ENCODE assay signal across 10 mouse cellular contexts in the genomic region with DNA sequence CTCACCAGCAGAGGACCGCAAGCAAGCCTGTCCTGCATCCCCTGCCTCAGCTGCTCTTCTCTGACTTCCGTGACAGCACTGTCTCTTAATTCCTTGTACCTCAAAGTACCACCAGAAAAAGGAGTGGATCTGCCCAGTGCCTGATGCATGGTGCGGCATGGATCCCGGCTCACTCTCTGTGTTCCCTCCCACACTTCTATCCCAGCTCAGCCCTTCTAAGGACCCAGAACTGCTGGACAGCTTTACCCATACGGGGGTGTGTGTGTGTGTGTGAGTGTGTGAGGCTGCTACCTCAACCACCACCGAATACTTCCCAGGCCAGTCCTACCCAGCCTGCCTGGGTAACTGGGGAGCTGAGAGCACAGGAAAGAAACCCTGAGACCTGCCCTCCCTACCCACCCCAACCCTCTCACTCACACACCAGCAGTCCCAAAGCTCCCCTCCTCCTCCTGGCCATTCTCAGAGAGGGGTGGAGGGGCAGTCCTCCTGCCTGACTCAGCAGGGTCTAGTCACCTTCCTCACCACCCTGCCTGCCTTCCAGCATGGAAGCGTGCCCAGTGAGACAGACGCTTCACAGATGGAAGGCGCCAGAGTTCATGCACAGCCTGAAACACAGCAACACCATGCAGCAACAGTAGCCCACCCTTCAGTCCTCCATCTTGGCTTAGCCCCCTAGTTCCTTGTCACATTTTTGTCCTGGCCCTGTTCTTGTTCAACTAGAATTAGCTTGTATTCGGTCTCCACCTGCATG. TPM values are rescaled to one million over a fixed set of nuclear protein-coding genes. Genes with fewer than 3 reads are reported as not detected.
DNase-seq lines count a peak whose midpoint lies in the region; ATAC-seq lines count a peak whose summit lies in the region.
"Had no signal": no experiment of that assay in that cellular context is flagged by ENCODE, and none has a peak within 500 bp of the region (broad histone marks: within the 10 kb centered on the region; RNA-seq: fewer than 3 reads in every experiment).

No protein-coding gene starts in this region.

- WGBS in hindbrain, embryonic 11.5 days = 89% methylated on average over 10 of the region's 10 CpGs
- WGBS in hindbrain, embryonic 12.5 days = 91% methylated on average over 10 of the region's 10 CpGs
- 91% methylated on average over 10 of the region's 10 CpGs for WGBS in forebrain, embryonic 14.5 days

- H3K4me2 ChIP-seq in hindbrain, embryonic 11.5 days (replicated peaks; ENCODE audit: low read depth, low read length) = no peak overlapping the region
- H3K4me2 ChIP-seq in hindbrain, embryonic 12.5 days (replicated peaks) = no peak overlapping the region
- H3K4me2 ChIP-seq in forebrain, embryonic 14.5 days (ENCODE audit: low read length) = no peak overlapping the region
- H3K4me2 ChIP-seq: liver, embryonic 15.5 days had no signal

- no peaks in the 10 kb centered on the region for H3K4me1 ChIP-seq in hindbrain, embryonic 11.5 days (replicated peaks; ENCODE audit: control insufficient read depth, insufficient read depth, low read length)
- no peaks in the 10 kb centered on the region for H3K4me1 ChIP-seq in hindbrain, embryonic 12.5 days
- no peaks in the 10 kb centered on the region for H3K4me1 ChIP-seq in forebrain, embryonic 14.5 days (ENCODE audit: control insufficient read depth, insufficient read depth, low read length)

- no peak overlapping the region for H3K4me3 ChIP-seq in hindbrain, embryonic 11.5 days (ENCODE audit: low read depth, low read length)
- H3K4me3 ChIP-seq in hindbrain, embryonic 12.5 days = no peak overlapping the region
- H3K4me3 ChIP-seq in forebrain, embryonic 14.5 days (ENCODE audit: low read depth, low read length) = no peak overlapping the region
- H3K4me3 ChIP-seq: layer of hippocampus, adult 2 months; liver, embryonic 15.5 days had no signal

- no peak overlapping the region for H3K9ac ChIP-seq in hindbrain, embryonic 11.5 days (ENCODE audit: low read depth, low read length)
- no peak overlapping the region for H3K9ac ChIP-seq in hindbrain, embryonic 12.5 days
- H3K9ac ChIP-seq in forebrain, embryonic 14.5 days (ENCODE audit: low read length) = no peak overlapping the region
- H3K9ac ChIP-seq: liver, embryonic 15.5 days had no signal

- H3K27ac ChIP-seq in hindbrain, embryonic 11.5 days (ENCODE audit: low read depth, low read length) = no peak overlapping the region
- no peak overlapping the region for H3K27ac ChIP-seq in hindbrain, embryonic 12.5 days
- H3K27ac ChIP-seq in forebrain, embryonic 14.5 days (ENCODE audit: low read depth, low read length) = no peak overlapping the region

- H3K27me3 ChIP-seq in hindbrain, embryonic 11.5 days (ENCODE audit: control insufficient read depth, insufficient read depth, low read length) = no peaks in the 10 kb centered on the region
- H3K27me3 ChIP-seq in hindbrain, embryonic 12.5 days = no peaks in the 10 kb centered on the region
- no peaks in the 10 kb centered on the region for H3K27me3 ChIP-seq in forebrain, embryonic 14.5 days (replicated peaks; ENCODE audit: control insufficient read depth, insufficient read depth, low read length)
- H3K27me3 ChIP-seq: liver, embryonic 15.5 days had no signal

- no peaks in the 10 kb centered on the region for H3K9me3 ChIP-seq in hindbrain, embryonic 11.5 days (ENCODE audit: control insufficient read depth, low read length)
- no peaks in the 10 kb centered on the region for H3K9me3 ChIP-seq in hindbrain, embryonic 12.5 days (replicated peaks)
- H3K9me3 ChIP-seq in forebrain, embryonic 14.5 days (replicated peaks; ENCODE audit: control insufficient read depth, low read length) = no peaks in the 10 kb centered on the region
- H3K9me3 ChIP-seq: liver, embryonic 15.5 days had no signal

- 0 out of 2 replicates have a peak, but pooled peaks have one; percentile 38 for ATAC-seq in hindbrain, embryonic 11.5 days (ENCODE audit: low FRiP score)
- no peak for ATAC-seq in hindbrain, embryonic 12.5 days (ENCODE audit: low FRiP score)
- peak; percentile 27; the same call in 1 of the 2 replicates for ATAC-seq in forebrain, embryonic 14.5 days

- H3K36me3 ChIP-seq in hindbrain, embryonic 11.5 days (ENCODE audit: control insufficient read depth, insufficient read depth, low read length) = 0 out of 2 replicates have a peak, but pooled peaks cover 3% of the 10 kb centered on the region
- peaks cover 27% of the 10 kb centered on the region for H3K36me3 ChIP-seq in hindbrain, embryonic 12.5 days
- peaks cover 36% of the 10 kb centered on the region for H3K36me3 ChIP-seq in forebrain, embryonic 14.5 days (ENCODE audit: control insufficient read depth, insufficient read depth, low read length)

- peak; percentile 67 for DNase-seq in adrenal gland, adult 2 months
- no peak for DNase-seq in adrenal gland, adult 8-10 months
- DNase-seq in hindbrain, embryonic 11.5 days (ENCODE audit: low spot score) = no peak
- peak; percentile 41 for DNase-seq in 3134 (ENCODE audit: extremely low read depth, insufficient read length, low spot score)
- no peak for DNase-seq in forebrain, embryonic 14.5 days (ENCODE audit: low spot score)
- DNase-seq in layer of hippocampus, postnatal 36 days = no peak
- DNase-seq in urinary bladder, postnatal 25 days (ENCODE audit: low spot score) = no peak

RNA-seq across cellular contexts. Expression of a gene that starts 16.7 kb away (rescaled TPM):
- total RNA-seq in adrenal gland, adult 2 months (2021) = 100 to 1,000 TPM; 171 to 206 TPM
- polyA plus RNA-seq in adrenal gland, adult 2 months (2012; rRNA removed) = 1,002 and 1,582 TPM in 2 replicates
- 100 to 1,000 TPM; 133 to 185 (median 152) TPM for total RNA-seq in adrenal gland, adult 8-10 months (2022)
- 235 and 238 TPM in 2 replicates for polyA plus RNA-seq in hindbrain, embryonic 11.5 days (2014; fragmentation: Nextera tagmentation; extraction: Ambion mirVana)
- polyA plus RNA-seq in hindbrain, embryonic 12.5 days (2016; fragmentation: Nextera tagmentation; extraction: Ambion mirVana) = 181 and 182 TPM in 2 replicates
- 218 and 229 TPM in 2 replicates for polyA plus RNA-seq in forebrain, embryonic 14.5 days (2014; fragmentation: Nextera tagmentation; extraction: Ambion mirVana)
- total RNA-seq in layer of hippocampus, postnatal 36 days (2021) = 100 to 1,000 TPM; 206 to 209 TPM

RNA-seq across cellular contexts. Expression of a gene that starts 41.9 kb away (rescaled TPM):
- 10 to 100 TPM in 1 of 2 experiments, 1 to 10 TPM in 1; 9.2 to 12.1 TPM for total RNA-seq in adrenal gland, adult 2 months (2021)
- 3.0 and 5.0 TPM in 2 replicates for polyA plus RNA-seq in adrenal gland, adult 2 months (2012; rRNA removed)
- total RNA-seq in adrenal gland, adult 8-10 months (2022) = 10 to 100 TPM; 13.0 to 17.9 (median 14.1) TPM
- 32.6 and 33.8 TPM in 2 replicates for polyA plus RNA-seq in hindbrain, embryonic 11.5 days (2014; fragmentation: Nextera tagmentation; extraction: Ambion mirVana)
- polyA plus RNA-seq in hindbrain, embryonic 12.5 days (2016; fragmentation: Nextera tagmentation; extraction: Ambion mirVana) = 31.4 and 34.1 TPM in 2 replicates
- 19.7 and 22.1 TPM in 2 replicates for polyA plus RNA-seq in forebrain, embryonic 14.5 days (2014; fragmentation: Nextera tagmentation; extraction: Ambion mirVana)
- 10 to 100 TPM; 10.7 to 12.4 TPM for total RNA-seq in layer of hippocampus, postnatal 36 days (2021)

Comparison
In these comparisons a context has a peak if more than half of its experiments do, and no peak if none do; other contexts are left out.
1. DNase-seq: peak in adrenal gland, adult 2 months (single experiment) and 3134 (single experiment); none in adrenal gland, adult 8-10 months (single experiment), hindbrain, embryonic 11.5 days (single experiment), forebrain, embryonic 14.5 days (single experiment), layer of hippocampus, postnatal 36 days (0 of 2) and urinary bladder, postnatal 25 days (single experiment).